Mouse (Mus musculus) macrophage (primary cell): ENCODE results near the gene Gm11492. TPM values are rescaled to one million over a fixed set of nuclear protein-coding genes. Genes with fewer than 3 reads are reported as not detected.

Experiments
- H3K27ac ChIP-seq: fragments of 350-480 bp; formaldehyde crosslinking; 2 replicates; pipeline ENCODE4 v1.9.0; 2021
- H3K36me3 ChIP-seq: fragments of 350-480 bp; formaldehyde crosslinking; 2 replicates; pipeline ENCODE4 v1.9.0; 2021; ENCODE audit errors: inconsistent target
- H3K4me3 ChIP-seq: fragments of 350-480 bp; formaldehyde crosslinking; 2 replicates; pipeline ENCODE4 v1.9.0; 2021; ENCODE audit errors: inconsistent target
- H3K79me2 ChIP-seq: fragments of 350-480 bp; formaldehyde crosslinking; 2 replicates; pipeline ENCODE4 v1.9.0; 2021; ENCODE audit errors: inconsistent target
- WGBS: methylation state at CpG from one replicate; pipeline ENCODE4 v1.1.7; 2026; ENCODE audit warnings: inconsistent platforms; ENCODE audit not compliant: missing documents; 5-methylcytosine and 5-hydroxymethylcytosine counted together
- polyA plus RNA-seq: library from polyadenylated mRNA; stranded (reverse); fragments of 250-400 nt; gene quantifications from 3 replicates; pipeline ENCODE4 v1.2.4, GENCODE M21; 2018; ENCODE audit warnings: inconsistent platforms
- total RNA-seq, 78 experiments: library from RNA; depleted of rRNA; stranded (reverse); fragments of 250-400 nt; gene quantifications; 1 replicate in 9 of 78; 2 replicates in 24 of 78; 3 replicates in 43 of 78; 4 replicates in 2 of 78; pipeline ENCODE4 v1.2.4; 2018; ENCODE audit warnings: inconsistent platforms in 56 of 78

Gene Gm11492
- not detected for total RNA-seq (2018; cell fraction: chromatin; rRNA removed)
- total RNA-seq (2018; cell fraction: cytosol; rRNA removed): not detected
- total RNA-seq (2018; cell fraction: nucleus; rRNA removed): not detected
- polyA plus RNA-seq: not detected in 3 replicates

DNA sequence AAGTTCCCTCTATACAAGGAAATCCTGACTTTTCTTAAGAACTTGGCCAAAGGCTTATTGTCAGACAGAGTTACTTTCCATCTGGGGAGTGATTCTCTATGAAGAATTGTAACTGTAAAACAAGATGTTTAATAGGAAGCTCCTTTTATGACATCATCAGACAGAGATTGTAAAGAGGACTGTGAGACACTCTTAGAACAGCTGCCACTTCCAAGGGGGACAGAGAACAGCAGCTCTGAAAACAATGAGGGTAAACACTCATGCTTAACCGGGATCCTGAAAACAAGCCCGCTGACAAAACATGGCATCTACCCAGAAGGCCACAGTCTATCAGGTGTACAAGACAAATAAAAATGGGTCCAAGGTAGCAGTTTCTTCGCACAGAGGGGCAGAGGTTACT, at the start of gene Gm11492:
Gene Gm11492 (plus strand): TSS at position 153 of the 400 bp plus-strand sequence.
- no peaks in the 10 kb centered on the region for H3K36me3 ChIP-seq
- no peak within 1 kb of the TSS for H3K27ac ChIP-seq
- H3K4me3 ChIP-seq: no peak within 1 kb of the TSS
- 90% methylated on average over 3 of the region's 3 CpGs for WGBS
- H3K79me2 ChIP-seq: no peaks in the 10 kb centered on the region

- no peak overlapping the region for H3K4me3 ChIP-seq
- H3K27ac ChIP-seq: no peak overlapping the region
- whole genome bisulfite sequencing: 6% methylated on average over 2 of the region's 2 CpGs
- H3K36me3 ChIP-seq: no peaks in the 10 kb centered on the region
- H3K79me2 ChIP-seq: no peaks in the 10 kb centered on the region
Observed at GRCm38 (mm10) chr11:87519260-87519659, 47.2 kb upstream of the Gm11492 start.

DNA sequence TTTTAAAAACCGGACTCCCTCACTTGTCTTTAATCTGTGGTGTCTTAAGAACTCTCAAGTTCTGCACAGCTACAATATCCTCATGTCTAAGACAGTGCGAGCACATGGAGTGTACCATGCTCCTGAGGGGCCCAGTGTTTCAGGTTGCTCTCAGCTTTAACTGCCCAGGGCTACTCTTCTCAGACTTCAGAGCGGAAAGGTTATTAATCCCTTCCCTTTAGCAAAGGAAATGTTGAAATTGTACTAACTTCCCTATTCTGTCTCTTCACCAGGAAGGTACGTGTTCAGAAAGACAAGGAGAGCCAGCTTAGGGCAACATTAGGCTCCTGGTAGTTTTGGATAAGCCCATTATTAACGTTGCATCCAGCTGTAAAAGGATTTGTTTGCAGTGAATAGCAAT, 43.0 kb upstream of the Gm11492 start:
- H3K36me3 ChIP-seq: no peaks in the 10 kb centered on the region
- H3K4me3 ChIP-seq: no peak overlapping the region
- no peaks in the 10 kb centered on the region for H3K79me2 ChIP-seq
- H3K27ac ChIP-seq: no peak overlapping the region
- 17% methylated on average over 5 of the region's 5 CpGs for WGBS

- Histone ChIP-seq H3K4me3 (no peak overlapping the region), H3K79me2 (no peaks in the 10 kb centered on the region), H3K36me3 (no peaks in the 10 kb centered on the region), H3K27ac (no peak overlapping the region)
Observed at GRCm38 (mm10) chr11:87523967-87524366, 42.5 kb upstream of the Gm11492 start.

- Histone ChIP-seq H3K27ac (no peak overlapping the region), H3K36me3 (no peaks in the 10 kb centered on the region), H3K79me2 (no peaks in the 10 kb centered on the region), H3K4me3 (no peak overlapping the region)
Observed at GRCm38 (mm10) chr11:87524780-87525179, 41.7 kb upstream of the Gm11492 start.

DNA sequence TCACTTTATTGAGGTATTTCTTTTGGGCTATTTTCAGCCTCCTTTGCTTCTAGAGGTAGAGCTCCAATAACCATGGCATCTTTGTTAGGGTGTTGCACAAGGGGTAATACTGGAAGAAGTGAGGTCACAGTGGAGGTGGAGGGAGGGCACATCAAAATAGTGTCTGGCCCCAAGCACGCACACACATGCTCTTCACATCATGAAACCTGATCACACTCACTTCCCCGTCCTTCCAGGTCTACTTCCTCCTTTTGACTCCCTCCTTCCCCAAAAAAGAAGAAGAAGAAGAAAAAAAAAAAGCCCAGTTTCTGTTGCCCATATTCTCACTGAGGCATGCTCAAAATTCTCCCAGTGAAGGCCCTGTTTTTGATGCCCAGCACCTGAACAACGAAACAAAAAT, 39.1 kb upstream of the Gm11492 start:
- H3K27ac ChIP-seq: no peak overlapping the region
- no peaks in the 10 kb centered on the region for H3K79me2 ChIP-seq
- no peak overlapping the region for H3K4me3 ChIP-seq
- 31% methylated on average over 3 of the region's 3 CpGs for WGBS
- no peaks in the 10 kb centered on the region for H3K36me3 ChIP-seq

- Histone ChIP-seq H3K79me2 (no peaks in the 10 kb centered on the region), H3K4me3 (no peak overlapping the region), H3K36me3 (no peaks in the 10 kb centered on the region), H3K27ac (no peak overlapping the region)
- WGBS: 78% methylated on average over 4 of the region's 4 CpGs
Observed at GRCm38 (mm10) chr11:87527990-87528389, 38.5 kb upstream of the Gm11492 start.

- Histone ChIP-seq H3K79me2 (no peaks in the 10 kb centered on the region), H3K27ac (no peak overlapping the region), H3K4me3 (no peak overlapping the region), H3K36me3 (no peaks in the 10 kb centered on the region)
- WGBS: 72% methylated on average over 6 of the region's 6 CpGs
Observed at GRCm38 (mm10) chr11:87531695-87532094, 34.8 kb upstream of the Gm11492 start.

- H3K36me3 ChIP-seq: no peaks in the 10 kb centered on the region
- H3K4me3 ChIP-seq: no peak overlapping the region
- no peak overlapping the region for H3K27ac ChIP-seq
- WGBS: 88% methylated on average over 8 of the region's 8 CpGs
- H3K79me2 ChIP-seq: no peaks in the 10 kb centered on the region
Observed at GRCm38 (mm10) chr11:87542285-87542684, 24.2 kb upstream of the Gm11492 start.

DNA sequence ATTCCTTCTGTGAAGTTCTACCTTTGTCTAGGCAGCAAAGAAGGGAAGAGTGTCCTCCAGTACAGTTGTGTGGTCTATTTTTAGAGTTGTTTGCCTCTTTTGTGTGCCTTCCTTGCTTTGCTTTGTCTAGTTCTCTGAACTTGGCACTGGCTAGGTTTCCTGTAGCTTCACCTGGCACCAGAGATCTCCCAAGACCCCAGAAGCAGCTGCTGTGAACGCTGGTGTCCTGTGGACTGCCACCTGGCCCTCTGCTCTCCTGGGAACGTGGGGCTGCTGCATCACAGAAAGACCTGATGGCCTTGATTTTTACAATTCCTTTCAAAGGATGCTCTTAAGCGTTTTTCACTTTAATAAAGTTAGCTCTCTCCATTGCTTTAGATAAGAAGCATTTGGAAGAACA, 23.5 kb upstream of the Gm11492 start:
- Histone ChIP-seq H3K4me3 (no peak overlapping the region), H3K27ac (no peak overlapping the region), H3K79me2 (no peaks in the 10 kb centered on the region), H3K36me3 (no peaks in the 10 kb centered on the region)
- 68% methylated on average over 3 of the region's 3 CpGs for WGBS

- Histone ChIP-seq H3K27ac (no peak overlapping the region), H3K36me3 (no peaks in the 10 kb centered on the region), H3K4me3 (no peak overlapping the region), H3K79me2 (no peaks in the 10 kb centered on the region)
- 82% methylated on average over 4 of the region's 4 CpGs for WGBS
Observed at GRCm38 (mm10) chr11:87553342-87553741, 13.1 kb upstream of the Gm11492 start.

DNA sequence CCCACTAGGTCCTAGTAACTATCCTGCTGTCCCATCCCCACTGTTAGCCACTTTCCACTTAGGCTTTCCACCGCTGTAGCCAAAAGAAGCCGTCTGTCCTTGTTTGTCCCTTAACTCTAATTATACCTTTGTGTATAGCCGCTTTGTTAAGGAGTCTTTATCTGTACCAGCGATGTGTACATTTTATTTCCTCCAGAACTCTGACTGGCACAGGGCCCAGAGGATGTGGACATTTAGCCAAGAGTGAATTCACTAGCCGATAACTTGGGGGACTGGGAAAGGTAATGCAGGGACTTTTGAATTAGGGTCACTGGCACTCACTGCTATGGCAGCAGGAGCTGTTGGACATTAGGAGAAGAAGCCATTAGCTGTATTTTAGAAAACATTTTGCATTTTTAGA, 12.1 kb upstream of the Gm11492 start:
- no peak overlapping the region for H3K27ac ChIP-seq
- no peaks in the 10 kb centered on the region for H3K79me2 ChIP-seq
- WGBS: 48% methylated on average over 5 of the region's 5 CpGs
- H3K36me3 ChIP-seq: no peaks in the 10 kb centered on the region
- no peak overlapping the region for H3K4me3 ChIP-seq

- no peaks in the 10 kb centered on the region for H3K36me3 ChIP-seq
- WGBS: 61% methylated on average over 2 of the region's 2 CpGs
- no peak overlapping the region for H3K27ac ChIP-seq
- no peak overlapping the region for H3K4me3 ChIP-seq
- no peaks in the 10 kb centered on the region for H3K79me2 ChIP-seq
Observed at GRCm38 (mm10) chr11:87555106-87555703, 11.2 kb upstream of the Gm11492 start.

DNA sequence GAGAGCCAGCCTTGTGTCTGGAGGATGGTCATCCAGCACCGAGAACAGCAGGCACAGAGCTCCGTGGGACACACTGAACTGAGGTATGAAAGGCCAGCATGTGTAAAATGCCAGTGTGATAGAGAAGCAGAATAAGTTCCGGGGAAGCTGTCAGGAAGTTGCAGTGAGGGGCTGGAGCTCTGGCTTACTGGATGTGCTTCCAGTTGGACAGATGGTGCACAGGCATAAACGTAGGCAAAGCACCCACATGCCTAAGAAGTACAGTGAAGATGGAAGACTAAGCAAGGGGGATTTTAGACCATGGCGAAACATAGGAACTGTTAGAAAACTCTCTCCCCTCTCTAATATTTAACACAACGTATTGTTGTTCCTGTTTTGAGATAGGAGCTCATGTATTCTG, 5.2 kb upstream of the Gm11492 start:
- no peaks in the 10 kb centered on the region for H3K79me2 ChIP-seq
- 74% methylated on average over 6 of the region's 6 CpGs for WGBS
- no peak overlapping the region for H3K27ac ChIP-seq
- no peaks in the 10 kb centered on the region for H3K36me3 ChIP-seq
- no peak overlapping the region for H3K4me3 ChIP-seq

DNA sequence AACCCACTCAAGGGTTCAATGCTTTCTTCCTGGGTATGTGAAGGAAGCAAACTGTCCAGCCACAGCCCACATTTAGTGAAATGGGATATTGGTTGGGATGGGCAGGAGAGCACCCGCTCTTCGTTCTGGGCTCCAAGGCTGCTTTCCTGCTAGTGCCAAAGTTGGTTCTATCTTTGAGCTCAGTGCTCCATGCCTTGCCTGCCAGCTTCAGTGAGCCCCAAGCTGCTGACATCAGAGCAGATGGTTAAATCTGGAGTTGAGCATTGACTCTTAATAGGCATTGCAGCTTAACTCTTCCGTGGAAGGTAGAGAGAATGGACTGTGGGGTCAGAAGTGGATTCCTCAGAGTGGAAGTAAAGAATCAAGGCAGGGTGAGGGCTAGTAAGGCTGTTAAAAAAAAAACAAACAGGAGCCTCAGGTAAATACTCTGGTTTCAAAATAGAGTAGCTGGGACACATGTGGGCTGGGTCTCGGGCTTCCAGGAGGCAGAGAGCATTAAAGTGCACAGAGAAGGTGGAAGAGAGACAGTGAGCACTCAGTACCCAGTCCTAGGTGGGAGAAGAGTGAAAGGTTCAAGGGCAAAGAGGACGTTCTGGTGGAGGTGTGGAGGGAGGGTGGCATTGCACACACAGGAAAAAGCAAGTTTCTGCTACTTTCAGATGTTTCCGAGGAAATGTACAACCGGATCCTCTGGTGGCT, 2.0 kb downstream of the Gm11492 start, which contains the start of gene Sept4:
Gene Sept4 (plus strand): TSS at position 649 of the 699 bp plus-strand sequence.
- Histone ChIP-seq H3K4me3 (no peak within 1 kb of the TSS), H3K36me3 (no peaks in the 10 kb centered on the region), H3K27ac (no peak within 1 kb of the TSS), H3K79me2 (no peaks in the 10 kb centered on the region)
- WGBS: 76% methylated on average over 6 of the region's 7 CpGs
